Mouse (Mus musculus) embryonic fibroblast, embryonic 13.5 days (primary cell): ENCODE results near the gene Cwc27. TPM values are rescaled to one million over a fixed set of nuclear protein-coding genes. Genes with fewer than 3 reads are reported as not detected.

ENCODE experiments used
- H3K27ac ChIP-seq: 2 replicates; pipeline ENCODE4 v1.5.1; 2012; ENCODE audit warnings: low read length, control low read depth, inconsistent platforms; ENCODE audit not compliant: insufficient read depth
- H3K4me1 ChIP-seq: 2 replicates; pipeline ENCODE4 v1.6.1; 2011; ENCODE audit warnings: low read length; ENCODE audit not compliant: control insufficient read depth, insufficient read depth
- H3K4me3 ChIP-seq: 2 replicates; pipeline ENCODE4 v1.5.1; 2011; ENCODE audit warnings: mild to moderate bottlenecking, control low read depth, low read length; ENCODE audit not compliant: insufficient read depth
- CTCF ChIP-seq: IDR thresholded peaks from 2 replicates; pipeline ENCODE4 v1.5.1; 2011; ENCODE audit warnings: mild to moderate bottlenecking, control low read depth, low read length, moderate library complexity, borderline replicate concordance; ENCODE audit not compliant: insufficient read depth
- POLR2A ChIP-seq: IDR thresholded peaks from 2 replicates; pipeline ENCODE4 v1.6.1; 2011; ENCODE audit warnings: low read depth, mild to moderate bottlenecking, control low read depth, low read length, moderate library complexity
- polyA plus RNA-seq: library from polyadenylated mRNA; stranded (reverse); fragments of >200 nt; gene quantifications from 2 replicates; pipeline ENCODE4 v1.2.4, GENCODE M21; 2011; ENCODE audit warnings: low read depth; ENCODE audit not compliant: missing spikeins, insufficient read length

The Cwc27 gene
- polyA plus RNA-seq, 1 experiment: 21.3 TPM

DNA sequence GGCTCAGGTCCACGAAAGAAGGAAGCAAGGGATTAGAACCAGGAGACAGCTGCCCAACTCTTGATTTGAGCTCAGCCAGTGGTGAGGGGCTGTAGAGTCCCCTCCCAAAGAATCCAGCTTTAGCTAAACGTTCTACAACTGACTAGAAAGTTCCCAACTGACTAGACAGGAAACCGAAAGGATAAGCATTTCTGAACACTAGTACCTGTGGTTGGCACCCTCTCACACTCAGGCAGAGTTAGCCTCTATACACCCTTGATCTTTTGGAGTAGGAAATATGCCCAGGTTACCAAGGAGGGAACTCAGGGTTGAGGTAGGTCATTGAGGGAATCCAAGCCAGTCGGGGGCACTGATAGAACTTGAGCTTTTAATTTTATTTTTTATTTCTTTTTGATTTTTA is 199.7 kb downstream of the Cwc27 start:
- no peak overlapping the region for H3K4me3 ChIP-seq
- H3K27ac ChIP-seq: no peak overlapping the region
- no peak for TF ChIP-seq CTCF
- no peak for TF ChIP-seq POLR2A
- peaks cover under 1% of the 10 kb centered on the region for H3K4me1 ChIP-seq

DNA sequence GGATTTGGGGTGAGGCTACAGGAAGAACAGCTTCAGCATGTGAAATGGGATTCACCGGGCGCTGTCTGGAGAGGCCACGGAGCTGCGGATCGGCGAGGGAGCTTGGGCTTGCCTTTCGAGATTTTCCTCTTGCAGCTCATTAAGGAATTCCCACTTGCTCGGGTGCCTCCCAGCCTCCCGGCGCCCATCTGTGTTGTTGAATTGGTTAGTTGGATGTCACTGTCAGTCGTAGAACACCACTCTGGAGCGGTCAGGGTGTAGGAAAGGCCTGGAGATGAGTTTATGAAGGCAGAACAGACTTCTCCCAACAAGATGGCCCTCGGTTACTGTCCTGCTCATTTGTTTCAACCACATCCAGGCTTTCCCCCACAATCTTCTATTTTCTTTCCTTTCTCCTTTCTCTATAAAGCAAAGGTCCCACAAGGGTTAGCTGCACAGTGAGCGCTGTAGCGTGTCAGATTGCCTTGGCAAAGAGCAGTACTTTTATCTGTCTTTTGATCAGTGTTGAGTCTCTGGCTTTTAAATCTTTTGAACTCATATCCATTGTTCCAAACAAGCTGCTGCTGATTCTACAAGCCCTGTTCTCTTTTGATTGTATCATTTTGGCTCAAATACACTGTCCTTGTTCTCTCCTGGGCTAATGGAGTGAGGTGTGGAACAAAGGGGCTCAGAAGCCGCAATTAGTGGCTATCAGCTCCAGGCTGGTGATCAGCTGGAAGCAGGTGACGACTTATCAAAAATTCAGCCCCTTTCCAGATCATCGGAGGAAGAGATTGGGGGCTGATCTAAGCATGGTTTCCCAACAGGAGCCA is 200.7 kb downstream of the Cwc27 start:
- no peaks in the 10 kb centered on the region for H3K4me1 ChIP-seq
- TF ChIP-seq CTCF (no peak), POLR2A (no peak)
- no peak overlapping the region for H3K4me3 ChIP-seq
- H3K27ac ChIP-seq: no peak overlapping the region

- Histone ChIP-seq H3K4me1 (no peaks in the 10 kb centered on the region), H3K27ac (no peak overlapping the region), H3K4me3 (no peak overlapping the region)
- TF ChIP-seq CTCF (no peak), POLR2A (no peak)
These were observed 201.8 kb downstream of the Cwc27 start for GRCm38 (mm10) chr13:104615111-104615510.

DNA sequence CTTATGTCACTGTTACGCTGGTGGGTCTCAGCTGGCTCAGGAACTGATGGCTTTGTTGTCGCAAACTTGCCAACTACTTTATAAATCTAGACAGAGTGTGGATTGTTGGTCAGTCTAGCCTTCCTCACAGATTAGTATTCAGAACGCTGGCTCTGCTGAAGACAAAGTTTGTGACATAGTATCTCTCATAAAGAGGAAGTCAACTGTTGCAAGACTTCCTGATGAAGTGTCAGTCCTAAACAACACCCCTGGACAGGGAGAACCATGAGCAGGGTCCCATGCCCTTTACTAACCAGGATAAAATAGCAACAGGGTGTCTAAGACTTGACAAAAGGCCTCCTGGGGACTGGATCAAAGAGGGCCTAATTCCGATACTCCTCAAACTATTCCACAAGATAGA is 205.6 kb downstream of the Cwc27 start:
- Histone ChIP-seq H3K4me1 (no peaks in the 10 kb centered on the region), H3K27ac (no peak overlapping the region), H3K4me3 (no peak overlapping the region)
- TF ChIP-seq CTCF (no peak), POLR2A (no peak)

- H3K27ac ChIP-seq: peak overlapping the region; percentile 58; the same call in 1 of the 2 replicates
These were observed 206.5 kb downstream of the Cwc27 start for GRCm38 (mm10) chr13:104610210-104611111.

GRCm38 (mm10) chr13:104608516-104608915 is 208.4 kb downstream of the Cwc27 start:
- Histone ChIP-seq H3K4me1 (no peaks in the 10 kb centered on the region), H3K4me3 (no peak overlapping the region), H3K27ac (no peak overlapping the region; the same call in 1 of the 2 replicates)
- TF ChIP-seq CTCF (no peak), POLR2A (no peak)

More at GRCm38 (mm10) chr13:104610210-104611111, 206.5 kb downstream of the Cwc27 start:
- H3K4me1 ChIP-seq: no peaks in the 10 kb centered on the region
- H3K4me3 ChIP-seq: no peak overlapping the region
- no peak for TF ChIP-seq CTCF
- TF ChIP-seq POLR2A: no peak

GRCm38 (mm10) chr13:104606786-104607580 is 210.0 kb downstream of the Cwc27 start:
- Histone ChIP-seq H3K27ac (peak overlapping the region; percentile 92), H3K4me3 (no peak overlapping the region), H3K4me1 (no peaks in the 10 kb centered on the region)
- TF ChIP-seq CTCF: no peak
- no peak for TF ChIP-seq POLR2A

DNA sequence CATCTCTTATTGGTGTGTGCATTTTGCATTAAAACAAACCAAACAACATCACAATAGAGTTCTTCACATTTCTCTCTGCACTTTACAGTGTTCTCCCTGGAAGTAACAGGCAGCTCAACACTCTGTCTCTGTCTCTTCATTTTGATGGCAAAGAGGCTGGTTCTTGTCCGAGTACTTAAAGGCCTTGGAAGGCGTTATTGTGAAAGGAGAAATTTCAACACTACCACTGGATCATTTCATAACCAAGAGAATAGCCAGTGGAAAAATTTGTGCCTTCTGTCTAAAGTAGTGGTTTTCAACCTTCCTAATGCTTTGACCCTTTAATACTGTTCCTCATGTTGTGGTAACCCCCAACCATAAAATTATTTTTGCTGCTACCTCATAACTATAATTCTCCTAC is 211.8 kb downstream of the Cwc27 start:
- no peak for TF ChIP-seq POLR2A
- TF ChIP-seq CTCF: no peak
- Histone ChIP-seq H3K4me1 (no peaks in the 10 kb centered on the region), H3K4me3 (no peak overlapping the region), H3K27ac (no peak overlapping the region)

DNA sequence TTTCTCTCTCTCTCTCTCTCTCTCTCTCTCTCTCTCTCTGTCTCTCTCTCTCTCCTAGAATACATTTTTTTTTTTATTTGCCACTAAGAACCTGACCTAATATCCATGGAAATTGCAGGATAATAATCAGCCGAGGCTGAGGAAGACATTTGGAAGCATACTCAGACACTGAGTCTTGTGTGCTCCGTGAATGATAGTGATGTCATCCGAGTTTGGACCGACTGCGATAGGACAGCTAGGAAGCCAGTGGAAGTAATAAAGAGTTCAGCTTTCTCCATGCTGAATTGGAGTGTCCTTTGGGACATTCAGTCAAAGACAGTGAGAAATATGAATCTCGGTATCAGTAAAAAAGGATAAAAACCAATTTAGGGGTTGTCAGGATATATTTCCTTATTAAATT is 214.7 kb downstream of the Cwc27 start:
- H3K4me3 ChIP-seq: no peak overlapping the region
- TF ChIP-seq CTCF: no peak
- no peak for TF ChIP-seq POLR2A
- no peaks in the 10 kb centered on the region for H3K4me1 ChIP-seq
- H3K27ac ChIP-seq: peak overlapping the region; percentile 45
